Mouse (Mus musculus): ENCODE results near the gene Syne3.

GRCm38 (mm10) chr12:104890066-104890465 is 119.5 kb downstream of the Syne3 start:
- TF ChIP-seq POLR2A (IDR thresholded peaks at IDR 0.05; ENCODE audit: insufficient read length, low read depth) = no peak
- TF ChIP-seq POLR2AphosphoS2 (IDR thresholded peaks at IDR 0.05; ENCODE audit: insufficient read length, low read depth) = no peak
- no peak for TF ChIP-seq E2F4 (IDR thresholded peaks at IDR 0.05; ENCODE audit: insufficient read depth)
- no peak for TF ChIP-seq TCF3 (IDR thresholded peaks at IDR 0.05; ENCODE audit: insufficient read length, low read depth)
- TF ChIP-seq USF1 (IDR thresholded peaks at IDR 0.05; ENCODE audit: low read depth) = no peak
- TF ChIP-seq TCF12 (IDR thresholded peaks at IDR 0.05; ENCODE audit: insufficient read depth, poor library complexity, severe bottlenecking) = no peak
- TF ChIP-seq MAX (IDR thresholded peaks at IDR 0.05; ENCODE audit: low read depth) = no peak
- TF ChIP-seq MYOD1 (IDR thresholded peaks at IDR 0.05; ENCODE audit: control insufficient read depth in 1 of 3, insufficient read length in 2 of 3, low read depth in 2 of 3) = no peak
- no peak for TF ChIP-seq CEBPB (IDR thresholded peaks at IDR 0.05; ENCODE audit: insufficient read depth, poor library complexity, severe bottlenecking)
